Mouse (Mus musculus): ENCODE data around the gene Tmem63a. TPM values are rescaled to one million over a fixed set of nuclear protein-coding genes. Genes with fewer than 3 reads are reported as not detected.

Tmem63a gene
- total RNA-seq, 2 experiments from 2014 or later = 15.4 to 16.3 TPM

GRCm38 (mm10) chr1:181001621-181002020 is 59.5 kb downstream of the Tmem63a start:
- no peak for TF ChIP-seq CTCF (IDR thresholded peaks at IDR 0.05)
- H3K4me3 ChIP-seq = no peak overlapping the region
- intact Hi-C loops (cut with DNase I) = no loop called here
- no peak for DNase-seq (ENCODE audit: extremely low spot score in 1 of 2, low spot score in 2 of 2)
- no peak overlapping the region for H3K27ac ChIP-seq

DNA sequence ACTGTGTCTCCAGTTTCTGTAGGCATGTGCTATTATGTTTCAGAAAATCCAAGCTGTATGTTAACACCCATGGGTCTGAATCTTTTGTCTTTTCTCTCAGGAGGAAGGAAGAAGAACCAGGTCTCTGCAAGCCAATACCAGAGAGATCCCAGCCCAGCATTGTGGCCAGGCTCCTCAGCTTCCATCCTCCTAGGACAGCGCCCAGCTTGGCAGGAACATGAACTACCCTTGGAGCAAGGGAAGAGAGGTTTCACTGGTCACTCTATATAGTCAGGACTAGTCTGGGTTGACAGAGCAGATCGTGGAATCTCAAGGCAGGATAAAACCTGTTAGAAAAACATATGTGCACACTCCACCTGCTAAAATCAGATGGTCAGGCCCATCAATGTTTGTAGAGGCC is 61.6 kb downstream of the Tmem63a start:
- intact Hi-C loops (cut with DNase I) = no loop called here
- DNase-seq (ENCODE audit: extremely low spot score in 1 of 2, low spot score in 2 of 2) = no peak
- Histone ChIP-seq H3K4me3 (no peak overlapping the region), H3K27ac (no peak overlapping the region)
- no peak for TF ChIP-seq CTCF (IDR thresholded peaks at IDR 0.05)

- Histone ChIP-seq H3K4me3 (no peak overlapping the region), H3K27ac (no peak overlapping the region)
- no peak for DNase-seq (ENCODE audit: extremely low spot score in 1 of 2, low spot score in 2 of 2)
- intact Hi-C loops (cut with DNase I) = no loop called here
- TF ChIP-seq CTCF (IDR thresholded peaks at IDR 0.05) = no peak
Observed at GRCm38 (mm10) chr1:181005331-181005730, 63.2 kb downstream of the Tmem63a start.

DNA sequence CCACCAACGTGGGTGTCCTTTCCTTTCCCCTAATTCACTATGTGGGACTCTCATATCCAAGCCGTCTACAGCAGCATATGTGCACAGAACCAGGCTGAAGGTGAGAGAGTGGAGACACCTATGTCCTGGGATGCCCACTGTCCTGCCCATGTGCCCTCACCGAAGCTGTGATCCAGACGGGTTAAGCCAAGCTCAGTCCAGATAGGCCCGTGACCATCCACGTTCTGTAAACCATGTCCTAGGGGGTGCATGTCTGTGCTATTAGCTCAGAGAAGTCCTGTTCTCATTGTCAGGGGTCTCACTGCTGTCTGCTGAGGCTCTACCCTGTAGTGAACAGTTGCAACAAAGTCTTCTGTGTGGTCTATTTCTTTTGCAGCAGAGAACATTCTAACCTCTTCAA is 65.7 kb downstream of the Tmem63a start:
- no peak for TF ChIP-seq CTCF (IDR thresholded peaks at IDR 0.05)
- H3K27ac ChIP-seq = no peak overlapping the region
- H3K4me3 ChIP-seq = no peak overlapping the region
- intact Hi-C loops (cut with DNase I) = no loop called here
- no peak for DNase-seq (ENCODE audit: extremely low spot score in 1 of 2, low spot score in 2 of 2)

DNA sequence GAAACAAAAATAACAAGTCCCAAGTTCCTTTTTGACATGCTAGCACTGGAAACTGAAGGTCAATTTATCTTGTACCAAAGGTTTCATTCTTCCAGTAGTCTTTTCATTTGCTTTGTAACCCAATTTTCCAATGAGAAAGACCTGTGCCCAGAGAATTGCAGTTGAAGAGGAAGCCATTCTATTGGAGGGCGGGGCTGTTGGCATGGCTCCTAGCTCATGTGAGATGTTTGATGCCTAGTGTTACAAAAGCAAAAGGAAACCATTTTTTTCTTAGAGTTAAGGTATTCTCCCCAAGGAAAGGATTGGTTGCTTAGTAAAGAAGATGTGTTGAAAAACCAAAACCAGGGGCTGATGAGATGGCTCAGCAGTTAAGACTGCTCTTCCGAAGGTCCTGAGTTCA is 66.1 kb downstream of the Tmem63a start:
- Histone ChIP-seq H3K4me3 (no peak overlapping the region), H3K27ac (no peak overlapping the region)
- no peak for DNase-seq (ENCODE audit: extremely low spot score in 1 of 2, low spot score in 2 of 2)
- TF ChIP-seq CTCF (IDR thresholded peaks at IDR 0.05) = no peak
- intact Hi-C loops (cut with DNase I) = no loop called here

DNA sequence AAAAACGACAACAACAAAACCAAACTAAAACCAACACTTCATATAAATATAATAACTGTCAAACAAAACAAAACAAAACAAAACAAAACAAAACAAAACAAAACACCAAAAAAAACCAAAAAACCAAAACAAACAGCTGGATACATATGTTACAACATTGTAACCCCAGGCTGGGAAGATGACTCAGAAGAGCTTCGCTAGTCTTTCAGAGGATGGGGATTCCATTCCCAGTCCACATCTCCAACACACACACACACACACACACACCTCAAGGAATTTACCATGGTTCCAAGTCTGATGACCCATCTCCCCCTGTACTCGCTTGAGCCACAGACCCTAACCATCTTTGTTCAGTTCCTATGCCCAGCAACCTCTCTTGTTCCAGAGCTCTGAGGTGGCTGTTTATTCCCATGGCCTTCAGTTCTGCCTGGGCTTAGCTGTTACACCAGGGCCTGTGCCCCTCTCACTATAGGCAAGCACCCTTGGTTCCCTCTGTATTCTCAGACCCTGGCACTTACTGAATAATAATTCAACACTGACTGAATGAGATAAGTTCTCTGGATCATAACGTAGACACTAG is 67.0 kb downstream of the Tmem63a start:
- no peak overlapping the region for H3K27ac ChIP-seq
- no peak overlapping the region for H3K4me3 ChIP-seq
- TF ChIP-seq CTCF (IDR thresholded peaks at IDR 0.05) = no peak
- intact Hi-C loops (cut with DNase I) = no loop called here
- DNase-seq (ENCODE audit: extremely low spot score in 1 of 2, low spot score in 2 of 2) = no peak

- intact Hi-C loops (cut with DNase I) = no loop called here
- H3K27ac ChIP-seq = peak overlapping the region; percentile 10; the same call in 1 of the 2 replicates
- no peak for TF ChIP-seq CTCF (IDR thresholded peaks at IDR 0.05)
- no peak for DNase-seq (ENCODE audit: extremely low spot score in 1 of 2, low spot score in 2 of 2)
- H3K4me3 ChIP-seq = no peak overlapping the region
Observed at GRCm38 (mm10) chr1:181009754-181010153, 67.6 kb downstream of the Tmem63a start.

DNA sequence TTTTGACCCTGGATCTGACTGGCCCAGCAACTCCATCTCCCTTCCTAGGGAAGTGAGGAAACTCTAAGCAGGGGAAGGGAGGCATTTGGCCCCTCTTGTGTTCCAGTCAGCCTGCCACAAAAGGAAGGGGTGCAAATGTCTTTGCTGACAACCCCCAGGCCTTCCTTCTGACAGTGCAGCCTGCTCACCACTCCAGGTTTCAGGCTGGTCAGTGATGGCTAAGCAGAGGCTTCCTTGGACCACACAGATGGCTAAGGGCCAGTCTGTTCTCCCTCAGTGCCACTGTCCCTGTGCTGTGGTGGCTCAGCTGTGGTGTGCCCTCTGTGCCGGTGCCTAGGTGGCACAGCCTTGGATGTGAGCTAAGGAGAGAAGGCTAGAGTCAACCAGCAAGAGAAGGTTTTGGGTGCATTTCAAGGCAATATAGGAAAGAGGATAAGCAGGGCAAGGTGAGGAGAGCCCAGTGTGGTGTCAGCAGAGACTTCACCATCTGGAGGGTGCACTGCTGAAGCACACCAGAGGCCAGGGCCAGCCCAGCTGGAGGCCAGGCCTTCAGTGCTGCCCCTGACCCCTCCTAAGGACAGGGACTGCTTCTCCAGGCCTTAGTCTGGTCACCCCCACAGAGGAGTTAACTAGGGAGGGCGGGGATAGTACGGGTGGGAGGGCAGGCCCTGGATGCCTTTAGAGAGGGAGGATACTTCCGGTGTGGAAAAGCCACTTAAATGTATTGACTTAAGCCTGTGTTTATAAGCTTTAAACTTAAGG is 68.2 kb downstream of the Tmem63a start:
- TF ChIP-seq CTCF (IDR thresholded peaks at IDR 0.05) = no peak
- Histone ChIP-seq H3K4me3 (no peak overlapping the region), H3K27ac (peak overlapping the region; percentile 10; the same call in 1 of the 2 replicates)
- no peak for DNase-seq (ENCODE audit: extremely low spot score in 1 of 2, low spot score in 2 of 2)
- intact Hi-C loops (cut with DNase I) = no loop called here

DNA sequence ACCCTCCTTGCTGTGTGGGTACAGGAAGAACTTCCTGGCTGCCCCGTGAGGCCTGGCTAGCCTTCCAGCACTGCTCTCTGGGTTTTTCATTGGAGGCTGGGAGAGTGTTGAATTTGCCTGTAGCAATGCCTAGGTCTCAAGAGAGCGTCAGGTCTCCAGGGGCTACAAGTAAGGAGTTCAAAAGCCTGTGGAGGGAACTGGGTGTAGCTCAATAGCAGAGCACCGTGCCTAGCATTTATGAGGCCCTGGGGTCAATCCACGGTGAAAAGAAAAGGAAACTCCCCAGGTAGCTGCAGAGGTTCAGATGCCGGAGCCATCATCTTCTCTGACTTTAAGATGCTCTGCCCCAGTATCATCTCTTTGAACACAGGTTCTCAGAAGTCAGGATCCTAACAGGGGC is 69.5 kb downstream of the Tmem63a start:
- TF ChIP-seq CTCF (IDR thresholded peaks at IDR 0.05) = no peak
- intact Hi-C loops (cut with DNase I) = no loop called here
- H3K4me3 ChIP-seq = no peak overlapping the region
- DNase-seq (ENCODE audit: extremely low spot score in 1 of 2, low spot score in 2 of 2) = no peak
- H3K27ac ChIP-seq = no peak overlapping the region

- TF ChIP-seq CTCF (IDR thresholded peaks at IDR 0.05) = no peak
- no peak overlapping the region for H3K4me3 ChIP-seq
- DNase-seq (ENCODE audit: extremely low spot score in 1 of 2, low spot score in 2 of 2) = no peak
- H3K27ac ChIP-seq = no peak overlapping the region
- intact Hi-C loops (cut with DNase I) = no loop called here
Observed at GRCm38 (mm10) chr1:181012416-181012815, 70.3 kb downstream of the Tmem63a start.

- H3K4me3 ChIP-seq = no peak overlapping the region
- H3K27ac ChIP-seq = no peak overlapping the region
- no peak for TF ChIP-seq CTCF (IDR thresholded peaks at IDR 0.05)
- DNase-seq (ENCODE audit: extremely low spot score in 1 of 2, low spot score in 2 of 2) = no peak
- intact Hi-C loops (cut with DNase I) = no loop called here
Observed at GRCm38 (mm10) chr1:181013446-181013845, 71.3 kb downstream of the Tmem63a start.

DNA sequence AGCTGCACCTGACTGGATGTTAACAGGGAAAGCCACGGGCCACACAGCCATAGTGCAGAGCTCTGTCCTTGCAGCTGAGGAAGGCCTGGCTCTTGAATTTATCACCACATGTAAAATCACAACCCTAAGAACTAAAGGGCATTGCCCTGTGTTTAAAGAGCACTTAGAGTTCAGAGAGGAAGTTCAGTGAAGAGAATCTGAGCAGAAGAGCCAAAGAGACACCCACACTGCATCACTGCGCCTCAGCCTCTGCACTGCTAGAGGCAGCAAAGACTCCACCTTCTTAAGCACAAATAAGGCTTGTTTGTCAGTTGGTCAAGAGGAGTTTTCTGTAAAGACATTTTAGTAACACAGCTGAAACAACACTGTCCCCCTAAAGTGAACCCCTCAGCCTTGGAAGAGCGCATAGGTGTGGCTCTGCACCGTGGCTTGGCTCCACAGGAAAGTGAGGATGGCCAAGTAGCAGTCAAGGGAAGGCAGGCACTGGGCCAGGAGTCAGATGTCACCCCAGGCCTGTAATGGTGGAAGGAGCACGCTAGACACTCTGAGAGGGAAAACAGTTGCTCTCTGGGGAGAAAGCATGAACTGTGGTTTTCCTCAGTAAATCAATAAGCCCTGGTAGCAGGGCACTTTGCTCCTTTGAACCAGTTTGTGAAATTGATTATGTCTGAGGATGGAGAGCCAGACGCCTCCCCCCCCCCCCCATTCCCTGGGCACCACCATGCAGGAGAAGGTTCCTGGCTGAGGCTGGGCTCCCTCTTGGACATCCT is 72.8 kb downstream of the Tmem63a start:
- Histone ChIP-seq H3K27ac (peak overlapping the region; percentile 61; the same call in 1 of the 2 replicates), H3K4me3 (no peak overlapping the region)
- intact Hi-C loops (cut with DNase I) = no loop called here
- DNase-seq (ENCODE audit: extremely low spot score in 1 of 2, low spot score in 2 of 2) = no peak
- no peak for TF ChIP-seq CTCF (IDR thresholded peaks at IDR 0.05)

All from left cerebral cortex, adult 2 months (tissue).